Mouse (Mus musculus) lung, adult 2 months (tissue): ENCODE results near the gene Laptm5.

ENCODE experiments used
- CTCF ChIP-seq: fragments of 200-500 bp; IDR thresholded peaks from 2 replicates; pipeline ENCODE4 v1.5.1; 2011; ENCODE audit warnings: mild to moderate bottlenecking, low read length, control low read depth; ENCODE audit not compliant: insufficient read depth
- POLR2A ChIP-seq: fragments of 200-500 bp; IDR thresholded peaks from 2 replicates; pipeline ENCODE4 v1.6.1; 2011; ENCODE audit warnings: low read depth, mild to moderate bottlenecking, control low read depth, low read length, borderline replicate concordance; ENCODE audit errors: extremely low read depth

DNA sequence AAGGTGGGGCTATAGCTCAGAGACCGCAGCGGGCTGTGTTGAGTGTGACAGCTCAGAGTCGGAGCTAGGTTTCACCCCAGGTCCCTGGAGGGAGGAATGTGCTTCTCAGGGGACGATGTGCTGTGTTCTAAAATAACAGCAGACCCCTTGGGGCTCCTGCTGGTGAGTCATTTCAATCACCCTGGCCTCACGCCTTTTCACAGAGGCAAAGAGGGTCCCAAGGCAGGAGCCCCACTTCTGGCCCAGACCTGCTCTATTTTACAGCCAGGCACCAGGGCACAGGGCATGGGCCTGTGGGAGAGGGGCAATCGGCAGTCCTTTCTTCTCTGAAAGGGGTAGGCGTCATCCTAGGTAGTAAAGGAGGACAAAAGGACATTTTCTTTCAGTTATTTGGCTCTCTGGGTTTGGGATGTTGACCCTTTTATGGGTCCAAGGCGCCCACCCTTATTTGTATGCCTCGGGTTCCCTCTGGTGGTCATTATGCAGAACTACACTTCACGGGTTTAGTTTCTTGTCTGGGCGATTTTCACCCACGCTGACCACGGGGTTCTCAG is 34.2 kb downstream of the Laptm5 start:
- TF ChIP-seq CTCF: peak; percentile 46
- no peak for TF ChIP-seq POLR2A
